Mouse (Mus musculus) lung, embryonic 15.5 days (tissue): ENCODE measurements around the gene Lhcgr. TPM values are rescaled to one million over a fixed set of nuclear protein-coding genes. Genes with fewer than 3 reads are reported as not detected.
"Not testable (repeated sequence)": the region's sequence is repeated elsewhere in the genome, so short reads cannot be mapped to it uniquely, and the experiment has no call there.

Experiments
- ATAC-seq: fragments of 200-750 bp; cut with Nextera tagmentation; 2 replicates; pipeline ENCODE4 v1.8.0; 2017; ENCODE audit warnings: moderate number of reproducible peaks, borderline replicate concordance; ENCODE audit not compliant: low FRiP score, low TSS enrichment; ENCODE audit errors: extremely low read depth
- H3K27ac ChIP-seq: fragments of 300-500 bp; sonication (generic); 2 replicates; pipeline ENCODE4 v1.5.1; 2015; ENCODE audit warnings: moderate library complexity, mild to moderate bottlenecking, inconsistent platforms
- H3K27me3 ChIP-seq: fragments of 300-500 bp; sonication (generic); 2 replicates; pipeline ENCODE4 v1.6.1; 2015; ENCODE audit warnings: inconsistent platforms
- H3K36me3 ChIP-seq: fragments of 300-500 bp; sonication (generic); 2 replicates; pipeline ENCODE4 v1.6.1; 2015; ENCODE audit warnings: inconsistent platforms
- H3K4me1 ChIP-seq: fragments of 300-500 bp; sonication (generic); 2 replicates; pipeline ENCODE4 v1.6.1; 2015; ENCODE audit warnings: inconsistent platforms
- H3K4me2 ChIP-seq: fragments of 300-500 bp; sonication (generic); 2 replicates; pipeline ENCODE4 v1.6.1; 2015; ENCODE audit warnings: inconsistent platforms, mild to moderate bottlenecking, moderate library complexity
- H3K4me3 ChIP-seq: fragments of 300-500 bp; sonication (generic); 2 replicates; pipeline ENCODE4 v1.5.1; 2015; ENCODE audit warnings: mild to moderate bottlenecking, inconsistent platforms
- H3K9ac ChIP-seq: fragments of 300-500 bp; sonication (generic); 2 replicates; pipeline ENCODE4 v1.6.1; 2015; ENCODE audit warnings: inconsistent platforms
- H3K9me3 ChIP-seq: fragments of 300-500 bp; sonication (generic); 2 replicates; pipeline ENCODE4 v1.6.1; 2016; ENCODE audit warnings: inconsistent platforms
- WGBS: fragments of 180-500 bp; shearing (Covaris S2); methylation state at CpG from one replicate; pipeline ENCODE4 v1.1.7; 2015; 5-methylcytosine and 5-hydroxymethylcytosine counted together
- polyA plus RNA-seq: library from polyadenylated mRNA; unstranded; fragments of >200 nt; fragmentation: Nextera tagmentation; extraction: Ambion mirVana; gene quantifications from 2 replicates; pipeline ENCODE4 v1.2.1, GENCODE M21; 2015

The Lhcgr gene
- polyA plus RNA-seq, result 0.17 and 0.31 TPM in 2 replicates

DNA sequence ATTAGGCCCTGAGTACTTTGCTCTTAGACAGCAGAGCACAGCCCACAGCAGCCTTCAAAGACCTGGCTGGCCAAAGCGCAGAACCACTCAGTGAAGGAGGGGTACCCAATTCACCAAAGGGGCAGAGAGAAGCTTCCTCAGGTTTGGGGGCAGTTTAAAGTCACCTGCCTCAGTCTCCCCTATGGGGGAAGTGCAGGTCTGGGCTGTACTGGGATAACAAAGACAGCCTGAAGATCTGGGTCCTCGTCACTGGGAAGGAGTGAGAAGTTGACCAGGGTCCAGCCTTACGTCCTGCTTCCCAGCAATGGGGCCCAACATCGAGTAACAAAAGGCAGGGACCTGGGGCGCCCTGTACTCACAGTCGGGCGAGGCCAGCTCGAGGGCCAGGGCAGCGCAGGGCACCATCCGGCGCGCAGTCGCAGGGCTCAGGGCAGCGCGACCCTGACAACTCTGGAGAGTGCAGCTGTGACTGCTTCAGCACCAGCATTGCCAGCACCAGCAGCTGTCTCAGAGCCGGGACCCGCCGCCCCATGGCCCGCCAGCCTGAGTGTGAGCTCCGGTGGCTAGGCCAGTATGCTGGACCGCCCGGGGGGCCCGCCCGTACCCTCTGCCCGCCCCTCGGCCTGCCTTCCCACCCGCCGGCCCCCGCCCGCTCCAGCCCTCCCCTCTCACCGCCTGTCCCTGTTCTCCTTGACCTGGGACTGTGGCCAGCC lies at the start of gene Lhcgr:
Lhcgr (minus strand) TSS at position 551 of the 713 bp plus-strand sequence.
- no peak within 1 kb of the TSS for H3K9ac ChIP-seq
- H3K9me3 ChIP-seq, result no peaks in the 10 kb centered on the region
- H3K27ac ChIP-seq, result no peak within 1 kb of the TSS
- H3K27me3 ChIP-seq, result no peaks in the 10 kb centered on the region
- H3K4me1 ChIP-seq, result 0 out of 2 replicates have a peak, but pooled peaks cover 4% of the 10 kb centered on the region
- 0 out of 2 replicates have a peak within 1 kb of the TSS, but pooled peaks have one; percentile 14 for H3K4me3 ChIP-seq
- peak; percentile 87 for ATAC-seq
- H3K36me3 ChIP-seq, result no peaks in the 10 kb centered on the region
- peak within 1 kb of the TSS; percentile 51 for H3K4me2 ChIP-seq
- WGBS, result 17% methylated on average over 31 of the region's 31 CpGs

DNA sequence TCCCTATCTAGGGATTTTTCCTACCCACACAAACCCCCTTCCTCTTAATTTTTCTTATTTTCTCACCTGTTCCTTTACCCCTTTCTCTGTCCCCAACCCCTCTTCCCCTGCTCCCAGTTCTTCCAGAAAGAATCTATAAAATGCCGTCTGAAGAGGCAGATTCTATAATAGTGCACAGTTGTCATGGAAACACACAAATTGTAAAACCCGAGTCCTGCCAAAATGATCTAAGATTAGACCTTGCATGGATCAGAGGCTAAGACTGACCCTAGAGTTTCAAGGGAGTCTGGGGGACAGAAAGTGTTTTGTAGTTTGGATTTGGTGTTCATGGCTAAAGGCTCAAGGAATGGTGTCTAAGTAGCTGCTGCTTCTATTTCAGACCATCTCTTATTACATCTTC lies 25.8 kb upstream of the Lhcgr start:
- 26% methylated on average over 2 of the region's 2 CpGs for WGBS
- no peak for ATAC-seq
- no peaks in the 10 kb centered on the region for H3K36me3 ChIP-seq
- no peaks in the 10 kb centered on the region for H3K27me3 ChIP-seq
- no peaks in the 10 kb centered on the region for H3K9me3 ChIP-seq
- no peak overlapping the region for H3K4me3 ChIP-seq
- H3K4me2 ChIP-seq, result no peak overlapping the region
- no peak overlapping the region for H3K27ac ChIP-seq
- H3K9ac ChIP-seq, result no peak overlapping the region
- H3K4me1 ChIP-seq, result no peaks in the 10 kb centered on the region

GRCm38 (mm10) chr17:88812943-88813342 lies 21.2 kb upstream of the Lhcgr start:
- not testable (repeated sequence) for H3K27me3 ChIP-seq, H3K4me3 ChIP-seq, H3K4me2 ChIP-seq, ATAC-seq, H3K9me3 ChIP-seq, H3K36me3 ChIP-seq, H3K9ac ChIP-seq, H3K4me1 ChIP-seq, H3K27ac ChIP-seq
- WGBS, result 85% methylated on average over 3 of the region's 3 CpGs

GRCm38 (mm10) chr17:88810807-88811206 lies 19.0 kb upstream of the Lhcgr start:
- 62% methylated on average over 5 of the region's 5 CpGs for WGBS
- no peaks in the 10 kb centered on the region for H3K27me3 ChIP-seq
- no peaks in the 10 kb centered on the region for H3K9me3 ChIP-seq
- H3K9ac ChIP-seq, result no peak overlapping the region
- H3K4me2 ChIP-seq, result no peak overlapping the region
- no peak overlapping the region for H3K4me3 ChIP-seq
- H3K4me1 ChIP-seq, result no peaks in the 10 kb centered on the region
- no peak overlapping the region for H3K27ac ChIP-seq
- ATAC-seq, result peak; percentile 75; the same call in 1 of the 2 replicates
- no peaks in the 10 kb centered on the region for H3K36me3 ChIP-seq

DNA sequence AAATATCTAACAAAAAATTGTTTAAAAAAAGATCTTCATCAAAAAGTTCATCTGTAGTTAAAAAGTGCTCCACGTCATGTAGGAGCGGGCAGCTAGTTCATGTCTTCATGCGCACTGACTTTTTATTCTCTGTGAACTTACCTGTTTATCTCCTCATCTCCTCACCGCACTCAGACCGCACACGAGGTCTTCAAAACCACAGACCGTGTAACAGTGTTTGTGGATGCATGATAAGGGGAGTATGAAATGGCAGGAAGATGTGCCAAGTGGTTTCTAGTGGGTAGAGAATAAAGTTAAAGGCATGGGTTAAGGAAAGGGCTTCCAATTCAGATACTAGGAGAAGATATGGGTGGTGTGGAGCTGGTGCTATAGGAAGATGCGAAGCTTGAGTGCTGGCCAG lies 14.6 kb upstream of the Lhcgr start:
- H3K9ac ChIP-seq, result no peak overlapping the region
- H3K4me1 ChIP-seq, result no peaks in the 10 kb centered on the region
- no peaks in the 10 kb centered on the region for H3K9me3 ChIP-seq
- no peak overlapping the region for H3K4me2 ChIP-seq
- no peak overlapping the region for H3K27ac ChIP-seq
- 85% methylated on average over 8 of the region's 8 CpGs for WGBS
- H3K27me3 ChIP-seq, result no peaks in the 10 kb centered on the region
- H3K36me3 ChIP-seq, result no peaks in the 10 kb centered on the region
- no peak overlapping the region for H3K4me3 ChIP-seq
- no peak for ATAC-seq

- H3K36me3 ChIP-seq, result no peaks in the 10 kb centered on the region
- no peak overlapping the region for H3K4me2 ChIP-seq
- H3K27me3 ChIP-seq, result no peaks in the 10 kb centered on the region
- ATAC-seq, result no peak
- H3K9ac ChIP-seq, result no peak overlapping the region
- H3K9me3 ChIP-seq, result no peaks in the 10 kb centered on the region
- no peak overlapping the region for H3K4me3 ChIP-seq
- no peak overlapping the region for H3K27ac ChIP-seq
- no peaks in the 10 kb centered on the region for H3K4me1 ChIP-seq
Measured at GRCm38 (mm10) chr17:88803441-88803840, 11.7 kb upstream of the Lhcgr start.

DNA sequence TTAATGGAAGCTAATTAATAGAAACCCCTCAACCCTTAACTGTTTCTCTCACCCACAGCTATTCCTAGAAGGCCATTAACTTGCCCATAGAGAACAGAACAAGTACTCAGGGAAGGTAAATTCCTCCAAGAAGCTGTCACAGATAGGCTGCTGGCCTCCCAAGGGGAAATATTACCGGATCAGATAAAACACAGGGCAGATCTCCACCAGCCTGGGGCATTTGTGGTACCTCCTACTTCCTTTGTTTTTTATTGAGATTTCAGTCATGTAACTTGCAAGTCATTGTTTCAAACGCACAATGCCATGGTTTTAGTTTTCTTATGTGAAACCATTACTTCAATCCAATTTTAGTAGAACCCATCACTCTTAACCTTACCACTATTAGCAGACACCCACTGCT lies 1.1 kb downstream of the Lhcgr start:
- Histone ChIP-seq H3K9ac (no peak overlapping the region), H3K4me3 (no peak overlapping the region), H3K27ac (no peak overlapping the region), H3K4me1 (0 out of 2 replicates have a peak, but pooled peaks cover 4% of the 10 kb centered on the region), H3K27me3 (no peaks in the 10 kb centered on the region), H3K4me2 (no peak overlapping the region), H3K9me3 (no peaks in the 10 kb centered on the region), H3K36me3 (no peaks in the 10 kb centered on the region)
- no peak for ATAC-seq
- 74% methylated on average over 2 of the region's 2 CpGs for WGBS

- Histone ChIP-seq H3K36me3 (no peaks in the 10 kb centered on the region), H3K27me3 (no peaks in the 10 kb centered on the region), H3K4me2 (no peak overlapping the region), H3K9me3 (no peaks in the 10 kb centered on the region), H3K9ac (no peak overlapping the region), H3K4me3 (no peak overlapping the region), H3K4me1 (0 out of 2 replicates have a peak, but pooled peaks cover 4% of the 10 kb centered on the region), H3K27ac (no peak overlapping the region)
- 58% methylated on average over 2 of the region's 2 CpGs for WGBS
- ATAC-seq, result no peak
Measured at GRCm38 (mm10) chr17:88788392-88788791, 3.4 kb downstream of the Lhcgr start.

- ATAC-seq, result no peak
- Histone ChIP-seq H3K9me3 (no peaks in the 10 kb centered on the region), H3K4me2 (no peak overlapping the region), H3K4me1 (0 out of 2 replicates have a peak, but pooled peaks cover 3% of the 10 kb centered on the region), H3K36me3 (no peaks in the 10 kb centered on the region), H3K9ac (no peak overlapping the region), H3K27me3 (no peaks in the 10 kb centered on the region), H3K4me3 (no peak overlapping the region), H3K27ac (no peak overlapping the region)
- WGBS, result 32% methylated on average over 6 of the region's 6 CpGs
Measured at GRCm38 (mm10) chr17:88786881-88787280, 4.9 kb downstream of the Lhcgr start.

DNA sequence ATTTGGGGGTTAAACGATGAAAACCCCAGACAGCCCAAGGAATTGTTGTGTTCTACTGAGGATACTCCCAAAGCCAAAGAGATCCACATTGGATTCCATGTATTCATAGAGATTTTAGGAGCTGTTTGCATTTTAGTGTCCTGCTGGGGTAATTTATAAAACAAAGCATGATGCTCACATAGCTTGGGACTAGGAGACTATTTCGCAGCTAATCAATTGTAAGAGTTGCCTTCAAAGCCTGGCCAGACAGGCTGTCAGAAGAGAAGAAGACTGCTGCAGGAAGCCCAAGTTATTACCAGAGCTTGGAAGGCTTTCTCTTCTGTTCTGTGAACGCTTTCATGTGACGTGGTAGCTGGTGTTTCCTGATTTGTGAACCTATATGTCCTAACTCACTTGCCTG lies 5.4 kb downstream of the Lhcgr start:
- Histone ChIP-seq H3K27me3 (no peaks in the 10 kb centered on the region), H3K9ac (no peak overlapping the region), H3K4me1 (no peaks in the 10 kb centered on the region), H3K4me3 (no peak overlapping the region), H3K4me2 (no peak overlapping the region), H3K27ac (no peak overlapping the region), H3K9me3 (no peaks in the 10 kb centered on the region), H3K36me3 (no peaks in the 10 kb centered on the region)
- ATAC-seq, result peak; percentile 71; the same call in 1 of the 2 replicates
- WGBS, result 46% methylated on average over 4 of the region's 4 CpGs

DNA sequence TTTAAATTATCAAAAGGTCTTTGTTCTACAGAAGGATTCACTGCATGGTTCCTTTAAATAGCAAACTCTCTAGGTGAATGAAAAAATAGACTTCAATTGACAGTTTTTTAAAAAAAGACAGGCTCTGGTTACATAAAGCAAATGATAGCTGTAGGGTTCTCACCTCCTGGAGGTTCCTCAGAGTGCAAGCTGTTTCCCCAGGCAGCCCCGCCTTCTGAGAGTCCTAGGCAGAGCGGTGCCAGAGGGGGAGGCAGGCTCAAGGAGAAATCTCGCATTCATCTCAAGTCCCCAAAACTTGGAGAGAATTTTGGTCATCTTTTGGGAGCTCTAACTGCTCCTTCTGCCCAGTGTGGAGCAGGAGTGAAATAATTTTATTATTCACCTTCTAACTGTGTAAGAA lies 12.6 kb downstream of the Lhcgr start:
- WGBS, result 33% methylated on average over 3 of the region's 3 CpGs
- no peaks in the 10 kb centered on the region for H3K4me1 ChIP-seq

GRCm38 (mm10) chr17:88774103-88774526 lies 17.7 kb downstream of the Lhcgr start:
- Histone ChIP-seq H3K9ac (no peak overlapping the region), H3K4me2 (no peak overlapping the region), H3K9me3 (no peaks in the 10 kb centered on the region), H3K4me3 (no peak overlapping the region), H3K27me3 (no peaks in the 10 kb centered on the region), H3K27ac (no peak overlapping the region), H3K4me1 (no peaks in the 10 kb centered on the region), H3K36me3 (no peaks in the 10 kb centered on the region)
- no peak for ATAC-seq
- WGBS, result 20% methylated on average over 9 of the region's 9 CpGs

More for the DNA sequence above, 12.6 kb downstream of the Lhcgr start:
- no peak for ATAC-seq
- H3K4me2 ChIP-seq, result no peak overlapping the region
- H3K9ac ChIP-seq, result no peak overlapping the region
- H3K27me3 ChIP-seq, result no peaks in the 10 kb centered on the region
- no peak overlapping the region for H3K27ac ChIP-seq
- H3K36me3 ChIP-seq, result no peaks in the 10 kb centered on the region
- no peaks in the 10 kb centered on the region for H3K9me3 ChIP-seq
- no peak overlapping the region for H3K4me3 ChIP-seq
